Mouse (Mus musculus) bone marrow macrophage, adult 2 months (primary cell): ENCODE results near the gene Srbd1.

ENCODE experiments used
- CTCF ChIP-seq: IDR thresholded peaks from 2 replicates; pipeline ENCODE4 v1.5.1; 2012; ENCODE audit warnings: low read depth, mild to moderate bottlenecking, low read length, moderate library complexity
- POLR2A ChIP-seq: IDR thresholded peaks from 2 replicates; pipeline ENCODE4 v1.6.1; 2012; ENCODE audit warnings: mild to moderate bottlenecking, low read depth, low read length, borderline replicate concordance

DNA sequence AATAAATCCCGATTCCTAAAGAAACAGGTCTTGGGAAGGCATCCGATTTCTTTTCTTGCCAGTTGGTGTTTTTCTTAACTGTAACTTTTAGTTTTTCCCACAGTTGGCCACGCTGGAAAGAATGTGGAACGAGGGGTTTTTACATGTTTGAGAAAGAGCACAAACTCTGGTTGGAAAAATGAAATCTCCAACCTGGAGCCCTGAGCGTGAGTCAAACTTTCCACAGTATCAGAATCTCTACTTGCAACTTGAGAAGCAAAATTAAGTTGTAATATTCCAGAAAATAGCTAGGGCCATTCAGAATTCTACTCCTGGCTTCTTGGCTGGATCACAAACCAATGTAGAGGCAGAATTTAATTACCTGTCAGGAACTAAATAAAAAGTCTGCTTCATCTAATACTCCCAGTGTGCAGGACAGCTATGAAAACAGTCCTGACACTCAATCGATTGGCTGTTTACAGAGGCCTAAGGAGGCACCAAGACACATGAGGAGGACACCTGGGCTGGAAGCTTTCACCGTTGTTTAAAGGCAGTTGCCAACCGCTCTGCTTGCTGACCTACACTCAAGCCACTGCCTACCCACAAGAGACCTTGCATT lies 203.7 kb downstream of the Srbd1 start:
- TF ChIP-seq POLR2A (no peak), CTCF (no peak)
